Mouse (Mus musculus) layer of hippocampus, adult 9-11 months (tissue): ENCODE measurements around the gene Gm14139.
"Not testable (repeated sequence)": the region's sequence is repeated elsewhere in the genome, so short reads cannot be mapped to it uniquely, and the experiment has no call there.

Source experiments
- DNase-seq: peaks from one replicate; pipeline ENCODE4 v3.0.0; 2022

The Gm14139 gene

GRCm38 (mm10) chr2:150181570-150181999 lies at the start of gene Gm14139:
Gene Gm14139, plus strand, starts transcription at chr2:150181755.
- DNase-seq = not testable (repeated sequence)

GRCm38 (mm10) chr2:150132002-150132401 lies 49.6 kb upstream of the Gm14139 start:
- DNase-seq = not testable (repeated sequence)

GRCm38 (mm10) chr2:150132773-150133172 lies 48.8 kb upstream of the Gm14139 start:
- DNase-seq = no peak

GRCm38 (mm10) chr2:150136435-150136897 lies 45.1 kb upstream of the Gm14139 start, which contains the start of gene Zfp120:
Gene Zfp120, minus strand, starts transcription at chr2:150136708.
- peak; percentile 96 for DNase-seq

- no peak for DNase-seq
Observed at GRCm38 (mm10) chr2:150166703-150167102, 14.9 kb upstream of the Gm14139 start.

GRCm38 (mm10) chr2:150173833-150174232 lies 7.7 kb upstream of the Gm14139 start:
- no peak for DNase-seq

GRCm38 (mm10) chr2:150179579-150179978 lies 2.0 kb upstream of the Gm14139 start, which contains the start of gene Gm10770:
Gene Gm10770, minus strand, starts transcription at chr2:150179679.
- not testable (repeated sequence) for DNase-seq

- not testable (repeated sequence) for DNase-seq
Observed at GRCm38 (mm10) chr2:150181046-150181445, 509 bp upstream of the Gm14139 start.

- peak; percentile 93 for DNase-seq
Observed at GRCm38 (mm10) chr2:150217600-150218362, 36.2 kb downstream of the Gm14139 start, which contains the start of gene Zfp937. Gene Zfp937, plus strand, starts transcription at chr2:150218073.

- DNase-seq = not testable (repeated sequence)
Observed at GRCm38 (mm10) chr2:150218363-150218725, 36.8 kb downstream of the Gm14139 start.

GRCm38 (mm10) chr2:150223263-150223662 lies 41.7 kb downstream of the Gm14139 start:
- DNase-seq = not testable (repeated sequence)
